Mouse (Mus musculus) intestine, embryonic 16.5 days (tissue): ENCODE measurements around the gene Hoxa7. TPM values are rescaled to one million over a fixed set of nuclear protein-coding genes. Genes with fewer than 3 reads are reported as not detected.

Experiments
- ATAC-seq: fragments of 200-750 bp; cut with Nextera tagmentation; 2 replicates; pipeline ENCODE4 v1.8.0; 2017; ENCODE audit warnings: moderate TSS enrichment, moderate library complexity
- H3K27ac ChIP-seq: fragments of 300-500 bp; sonication (generic); 2 replicates; pipeline ENCODE4 v1.5.1; 2014; ENCODE audit warnings: mild to moderate bottlenecking, low read length
- H3K27me3 ChIP-seq: fragments of 300-500 bp; sonication (generic); replicated peaks from 2 replicates; pipeline ENCODE4 v1.6.1; 2014; ENCODE audit warnings: low read length, control low read depth, mixed read lengths; ENCODE audit not compliant: control insufficient read depth, insufficient read depth
- H3K36me3 ChIP-seq: fragments of 300-500 bp; sonication (generic); 2 replicates; pipeline ENCODE4 v1.6.1; 2014; ENCODE audit warnings: low read length, control low read depth; ENCODE audit not compliant: control insufficient read depth, insufficient read depth
- H3K4me1 ChIP-seq: fragments of 300-500 bp; sonication (generic); 2 replicates; pipeline ENCODE4 v1.6.1; 2014; ENCODE audit warnings: low read length, control low read depth, mixed read lengths; ENCODE audit not compliant: control insufficient read depth, insufficient read depth
- H3K4me2 ChIP-seq: fragments of 300-500 bp; sonication (generic); 2 replicates; pipeline ENCODE4 v1.6.1; 2014; ENCODE audit warnings: low read depth, low read length, control low read depth
- H3K4me3 ChIP-seq: fragments of 300-500 bp; sonication (generic); 2 replicates; pipeline ENCODE4 v1.5.1; 2014; ENCODE audit warnings: mild to moderate bottlenecking, low read length
- H3K9ac ChIP-seq: fragments of 300-500 bp; sonication (generic); 2 replicates; pipeline ENCODE4 v1.6.1; 2014; ENCODE audit warnings: low read depth, low read length
- H3K9me3 ChIP-seq: fragments of 300-500 bp; sonication (generic); 2 replicates; pipeline ENCODE4 v1.6.1; 2016; ENCODE audit warnings: low read length, control low read depth; ENCODE audit not compliant: control insufficient read depth
- WGBS: fragments of 180-500 bp; shearing (Covaris S2); extraction: QIAGEN DNeasy Blood & Tissue Kit; methylation state at CpG from one replicate; pipeline ENCODE4 v1.1.7; 2014; 5-methylcytosine and 5-hydroxymethylcytosine counted together
- polyA plus RNA-seq: library from polyadenylated mRNA; unstranded; fragments of >200 nt; fragmentation: Nextera tagmentation; extraction: Ambion mirVana; gene quantifications from 2 replicates; pipeline ENCODE4 v1.2.1, GENCODE M21; 2015

The Hoxa7 gene
- polyA plus RNA-seq, 1 experiment from 2014 or later = 8.2 TPM

- no peak for ATAC-seq
- H3K4me1 ChIP-seq = peaks cover 24% of the 10 kb centered on the region
- H3K9ac ChIP-seq = peak overlapping the region; percentile 30
- no peaks in the 10 kb centered on the region for H3K36me3 ChIP-seq
- 34% methylated on average over 12 of the region's 12 CpGs for WGBS
- H3K27ac ChIP-seq = no peak overlapping the region
- peak overlapping the region; percentile 40 for H3K4me3 ChIP-seq
- peaks cover 55% of the 10 kb centered on the region for H3K27me3 ChIP-seq
- no peaks in the 10 kb centered on the region for H3K9me3 ChIP-seq
- peak overlapping the region; percentile 63 for H3K4me2 ChIP-seq
These were observed 12.0 kb downstream of the Hoxa7 start for GRCm38 (mm10) chr6:52209685-52210046.

- Histone ChIP-seq H3K27me3 (peaks cover 49% of the 10 kb centered on the region), H3K9ac (peak overlapping the region; percentile 66), H3K27ac (peak overlapping the region; percentile 5; the same call in 1 of the 2 replicates), H3K4me2 (peak overlapping the region; percentile 63), H3K9me3 (no peaks in the 10 kb centered on the region), H3K4me1 (peaks cover 24% of the 10 kb centered on the region), H3K4me3 (peak overlapping the region; percentile 40), H3K36me3 (no peaks in the 10 kb centered on the region)
- no peak for ATAC-seq
- WGBS = 26% methylated on average over 18 of the region's 18 CpGs
These were observed 12.6 kb downstream of the Hoxa7 start for GRCm38 (mm10) chr6:52208868-52209684.

GRCm38 (mm10) chr6:52208072-52208867 lies 13.4 kb downstream of the Hoxa7 start, which contains the start of gene Hoxa6:
Gene Hoxa6 (minus strand): TSS chr6:52208722.
- H3K4me2 ChIP-seq = peak within 1 kb of the TSS; percentile 63
- peak within 1 kb of the TSS; percentile 40 for H3K4me3 ChIP-seq
- no peaks in the 10 kb centered on the region for H3K9me3 ChIP-seq
- peak within 1 kb of the TSS; percentile 66 for H3K9ac ChIP-seq
- peaks cover 21% of the 10 kb centered on the region for H3K4me1 ChIP-seq
- no peak for ATAC-seq
- peaks cover 45% of the 10 kb centered on the region for H3K27me3 ChIP-seq
- H3K36me3 ChIP-seq = no peaks in the 10 kb centered on the region
- 4% methylated on average over 47 of the region's 47 CpGs for WGBS
- peak within 1 kb of the TSS; percentile 47; the same call in 1 of the 2 replicates for H3K27ac ChIP-seq

- ATAC-seq = no peak
- peaks cover 41% of the 10 kb centered on the region for H3K27me3 ChIP-seq
- H3K4me1 ChIP-seq = peaks cover 16% of the 10 kb centered on the region
- no peak overlapping the region for H3K4me3 ChIP-seq
- H3K36me3 ChIP-seq = no peaks in the 10 kb centered on the region
- H3K4me2 ChIP-seq = no peak overlapping the region
- no peak overlapping the region for H3K9ac ChIP-seq
- H3K27ac ChIP-seq = peak overlapping the region; percentile 32; the same call in 1 of the 2 replicates
- no peaks in the 10 kb centered on the region for H3K9me3 ChIP-seq
These were observed 14.0 kb downstream of the Hoxa7 start for GRCm38 (mm10) chr6:52207684-52207976.

GRCm38 (mm10) chr6:52206882-52207683 lies 14.6 kb downstream of the Hoxa7 start:
- H3K4me3 ChIP-seq = no peak overlapping the region

GRCm38 (mm10) chr6:52205638-52206621 lies 15.7 kb downstream of the Hoxa7 start:
- H3K36me3 ChIP-seq = no peaks in the 10 kb centered on the region
- no peaks in the 10 kb centered on the region for H3K9me3 ChIP-seq
- 22% methylated on average over 55 of the region's 55 CpGs for WGBS
- peak overlapping the region; percentile 61 for H3K27ac ChIP-seq
- H3K9ac ChIP-seq = peak overlapping the region; percentile 66
- H3K4me3 ChIP-seq = peak overlapping the region; percentile 28
- ATAC-seq = no peak
- H3K4me2 ChIP-seq = peak overlapping the region; percentile 74
- H3K4me1 ChIP-seq = peaks cover 19% of the 10 kb centered on the region
- H3K27me3 ChIP-seq = peaks cover 28% of the 10 kb centered on the region

More at GRCm38 (mm10) chr6:52206882-52207683, 14.6 kb downstream of the Hoxa7 start:
- Histone ChIP-seq H3K4me2 (peak overlapping the region; percentile 74; the same call in 1 of the 2 replicates), H3K4me1 (peaks cover 16% of the 10 kb centered on the region), H3K27me3 (peaks cover 38% of the 10 kb centered on the region), H3K9ac (peak overlapping the region; percentile 22; the same call in 1 of the 2 replicates), H3K9me3 (no peaks in the 10 kb centered on the region), H3K36me3 (no peaks in the 10 kb centered on the region), H3K27ac (peak overlapping the region; percentile 32; the same call in 1 of the 2 replicates)
- no peak for ATAC-seq
- WGBS = 28% methylated on average over 4 of the region's 4 CpGs

- H3K36me3 ChIP-seq = no peaks in the 10 kb centered on the region
- H3K4me1 ChIP-seq = peaks cover 23% of the 10 kb centered on the region
- peak overlapping the region; percentile 28 for H3K4me3 ChIP-seq
- peak overlapping the region; percentile 66 for H3K9ac ChIP-seq
- peak overlapping the region; percentile 61 for H3K27ac ChIP-seq
- WGBS = 22% methylated on average over 14 of the region's 14 CpGs
- H3K9me3 ChIP-seq = no peaks in the 10 kb centered on the region
- H3K27me3 ChIP-seq = peaks cover 26% of the 10 kb centered on the region
- no peak for ATAC-seq
- H3K4me2 ChIP-seq = peak overlapping the region; percentile 74
These were observed 16.4 kb downstream of the Hoxa7 start for GRCm38 (mm10) chr6:52205221-52205620.

GRCm38 (mm10) chr6:52204050-52204752 lies 17.5 kb downstream of the Hoxa7 start, which contains the start of gene Hoxa5:
Gene Hoxa5 (minus strand): TSS chr6:52204587.
- peak; percentile 69 for ATAC-seq
- no peaks in the 10 kb centered on the region for H3K36me3 ChIP-seq

More at GRCm38 (mm10) chr6:52204050-52204752, 17.5 kb downstream of the Hoxa7 start, which contains the start of gene Hoxa5:
- peak within 1 kb of the TSS; percentile 60 for H3K4me3 ChIP-seq
- WGBS = 3% methylated on average over 65 of the region's 65 CpGs
- peaks cover 29% of the 10 kb centered on the region for H3K4me1 ChIP-seq
- H3K27ac ChIP-seq = peak within 1 kb of the TSS; percentile 65
- H3K4me2 ChIP-seq = peak within 1 kb of the TSS; percentile 74
- peaks cover 18% of the 10 kb centered on the region for H3K27me3 ChIP-seq
- H3K9me3 ChIP-seq = no peaks in the 10 kb centered on the region
- peak within 1 kb of the TSS; percentile 81 for H3K9ac ChIP-seq
